In genomic region chr11:80429009-80429475, GRCm38 (mm10) we compare ENCODE assay signal across 8 mouse cellular contexts. TPM values are rescaled to one million over a fixed set of nuclear protein-coding genes. Genes with fewer than 3 reads are reported as not detected.
A peak's percentile ranks its signal among the peaks of the same experiment; 100 is the strongest.
DNase-seq lines count a peak whose midpoint lies in the region; ATAC-seq and TF ChIP-seq lines count a peak whose summit lies in the region.

No protein-coding gene starts in this region.

- no peaks in the 10 kb centered on the region for H3K9me3 ChIP-seq in G1E (replicated peaks)
- H3K9me3 ChIP-seq in embryonic facial prominence, embryonic 12.5 days = no peaks in the 10 kb centered on the region
- H3K9me3 ChIP-seq in hindbrain, embryonic 11.5 days (ENCODE audit: control insufficient read depth, low read length) = no peaks in the 10 kb centered on the region
- H3K9me3 ChIP-seq in limb, embryonic 10.5 days (replicated peaks) = no peaks in the 10 kb centered on the region

- peaks cover 21% of the 10 kb centered on the region for H3K36me3 ChIP-seq in G1E (replicated peaks)
- H3K36me3 ChIP-seq in embryonic facial prominence, embryonic 12.5 days = peaks cover 16% of the 10 kb centered on the region
- H3K36me3 ChIP-seq in hindbrain, embryonic 11.5 days (ENCODE audit: control insufficient read depth, insufficient read depth, low read length) = 0 out of 2 replicates have a peak, but pooled peaks cover 2% of the 10 kb centered on the region
- peaks cover 36% of the 10 kb centered on the region for H3K36me3 ChIP-seq in limb, embryonic 10.5 days

- WGBS in embryonic facial prominence, embryonic 12.5 days = under 1% methylated on average over 37 of the region's 37 CpGs
- under 1% methylated on average over 33 of the region's 37 CpGs for WGBS in hindbrain, embryonic 11.5 days
- WGBS in limb, embryonic 10.5 days = under 1% methylated on average over 37 of the region's 37 CpGs

- H3K4me3 ChIP-seq in G1E (ENCODE audit: low read depth, low read length) = peak overlapping the region; percentile 94
- peak overlapping the region; percentile 100 for H3K4me3 ChIP-seq in embryonic facial prominence, embryonic 12.5 days
- peak overlapping the region; percentile 94 for H3K4me3 ChIP-seq in hindbrain, embryonic 11.5 days (ENCODE audit: low read depth, low read length)
- peak overlapping the region; percentile 99 for H3K4me3 ChIP-seq in limb, embryonic 10.5 days

- peaks cover 25% of the 10 kb centered on the region for H3K4me1 ChIP-seq in G1E (ENCODE audit: insufficient read depth, low read depth, low read length)
- peaks cover 5% of the 10 kb centered on the region for H3K4me1 ChIP-seq in embryonic facial prominence, embryonic 12.5 days
- no peaks in the 10 kb centered on the region for H3K4me1 ChIP-seq in hindbrain, embryonic 11.5 days (replicated peaks; ENCODE audit: control insufficient read depth, insufficient read depth, low read length)
- peaks cover 9% of the 10 kb centered on the region for H3K4me1 ChIP-seq in limb, embryonic 10.5 days

- H3K27me3 ChIP-seq in G1E (ENCODE audit: insufficient read depth, low read length) = no peaks in the 10 kb centered on the region
- H3K27me3 ChIP-seq in embryonic facial prominence, embryonic 12.5 days = no peaks in the 10 kb centered on the region
- no peaks in the 10 kb centered on the region for H3K27me3 ChIP-seq in hindbrain, embryonic 11.5 days (ENCODE audit: control insufficient read depth, insufficient read depth, low read length)
- no peaks in the 10 kb centered on the region for H3K27me3 ChIP-seq in limb, embryonic 10.5 days (ENCODE audit: low read depth, poor library complexity, severe bottlenecking)

- peak overlapping the region; percentile 76 for H3K4me2 ChIP-seq in embryonic facial prominence, embryonic 12.5 days (replicated peaks)
- peak overlapping the region; percentile 53 for H3K4me2 ChIP-seq in hindbrain, embryonic 11.5 days (replicated peaks; ENCODE audit: low read depth, low read length)

- ATAC-seq in G1E (ENCODE audit: extremely low read depth, insufficient number of reproducible peaks, low FRiP score, poor library complexity, severe bottlenecking) = no peak
- peak; percentile 84 for ATAC-seq in embryonic facial prominence, embryonic 12.5 days (ENCODE audit: insufficient number of reproducible peaks, insufficient read depth, low FRiP score, low TSS enrichment)
- no peak; the same call in 1 of the 2 replicates for ATAC-seq in hindbrain, embryonic 11.5 days (ENCODE audit: low FRiP score)
- ATAC-seq in megakaryocyte-erythroid progenitor cell, adult 5-6 weeks (replicated peaks; ENCODE audit: low FRiP score, low TSS enrichment, poor library complexity, severe bottlenecking) = peak; percentile 39

- H3K9ac ChIP-seq in embryonic facial prominence, embryonic 12.5 days = peak overlapping the region; percentile 97
- peak overlapping the region; percentile 85 for H3K9ac ChIP-seq in hindbrain, embryonic 11.5 days (ENCODE audit: low read depth, low read length)

- H3K27ac ChIP-seq in embryonic facial prominence, embryonic 12.5 days = peak overlapping the region; percentile 91
- H3K27ac ChIP-seq in hindbrain, embryonic 11.5 days (ENCODE audit: low read depth, low read length) = peak overlapping the region; percentile 85
- peak overlapping the region; percentile 95 for H3K27ac ChIP-seq in limb, embryonic 10.5 days

- no peak for TF ChIP-seq CTCF in G1E (IDR thresholded peaks at IDR 0.05; ENCODE audit: low read depth, low read length)

- DNase-seq in cerebellum, adult 8-10 months = peak; percentile 39
- DNase-seq in cerebellum, postnatal 14 days = no peak
- no peak for DNase-seq in G1E (ENCODE audit: low spot score)
- no peak for DNase-seq in hindbrain, embryonic 11.5 days (ENCODE audit: low spot score)
- DNase-seq in limb, embryonic 10.5 days (ENCODE audit: low spot score) = no peak
- DNase-seq in spleen, postnatal 14 days (ENCODE audit: low spot score in 2 of 2) = peak; percentile 33 to 47

RNA-seq across cellular contexts. Expression of gene Psmd11, which starts 0.6 kb away (rescaled TPM):
- total RNA-seq in G1E (2014; fragmentation: Nextera tagmentation) (185 and 186 TPM in 2 replicates), G1E (2017) (108 and 109 TPM in 2 replicates)
- polyA plus RNA-seq in G1E (2012) = 43.6 and 50.1 TPM in 2 replicates
- polyA plus RNA-seq in embryonic facial prominence, embryonic 12.5 days (2016; fragmentation: Nextera tagmentation; extraction: Ambion mirVana) = 320 and 333 TPM in 2 replicates
- polyA plus RNA-seq in hindbrain, embryonic 11.5 days (2014; fragmentation: Nextera tagmentation; extraction: Ambion mirVana) = 354 and 383 TPM in 2 replicates
- 362 and 370 TPM in 2 replicates for polyA plus RNA-seq in limb, embryonic 10.5 days (2016; fragmentation: Nextera tagmentation; extraction: Ambion mirVana)
- 130 and 137 TPM in 2 replicates for total RNA-seq in megakaryocyte-erythroid progenitor cell, adult 5-6 weeks (2014; fragmentation: Nextera tagmentation)
- total RNA-seq in megakaryocyte-erythroid progenitor cell, adult 5-6 weeks (2017) = 125 and 153 TPM in 2 replicates

RNA-seq across cellular contexts. Expression of gene Zfp207, which starts 46.0 kb away (rescaled TPM):
- total RNA-seq in G1E (2014; fragmentation: Nextera tagmentation) = 549 and 561 TPM in 2 replicates
- 343 and 359 TPM in 2 replicates for total RNA-seq in G1E (2017)
- 15.2 and 55.8 TPM in 2 replicates for polyA plus RNA-seq in G1E (2012)
- 264 and 274 TPM in 2 replicates for polyA plus RNA-seq in embryonic facial prominence, embryonic 12.5 days (2016; fragmentation: Nextera tagmentation; extraction: Ambion mirVana)
- 332 and 351 TPM in 2 replicates for polyA plus RNA-seq in hindbrain, embryonic 11.5 days (2014; fragmentation: Nextera tagmentation; extraction: Ambion mirVana)
- polyA plus RNA-seq in limb, embryonic 10.5 days (2016; fragmentation: Nextera tagmentation; extraction: Ambion mirVana) = 295 and 314 TPM in 2 replicates
- total RNA-seq in megakaryocyte-erythroid progenitor cell, adult 5-6 weeks (2014; fragmentation: Nextera tagmentation) = 282 and 353 TPM in 2 replicates
- 264 and 290 TPM in 2 replicates for total RNA-seq in megakaryocyte-erythroid progenitor cell, adult 5-6 weeks (2017)

RNA-seq across cellular contexts. Expression of gene Cdk5r1, which starts 47.8 kb away (rescaled TPM):
- 0.15 TPM in 1 of 2 replicates, not detected in the other for total RNA-seq in G1E (2014; fragmentation: Nextera tagmentation)
- total RNA-seq in G1E (2017) = 0.70 and 1.5 TPM in 2 replicates
- polyA plus RNA-seq in G1E (2012) = 0.65 and 1.5 TPM in 2 replicates
- polyA plus RNA-seq in embryonic facial prominence, embryonic 12.5 days (2016; fragmentation: Nextera tagmentation; extraction: Ambion mirVana) = 9.4 TPM in 2 replicates
- 21.5 and 23.7 TPM in 2 replicates for polyA plus RNA-seq in hindbrain, embryonic 11.5 days (2014; fragmentation: Nextera tagmentation; extraction: Ambion mirVana)
- 1.4 and 1.6 TPM in 2 replicates for polyA plus RNA-seq in limb, embryonic 10.5 days (2016; fragmentation: Nextera tagmentation; extraction: Ambion mirVana)
- total RNA-seq in megakaryocyte-erythroid progenitor cell, adult 5-6 weeks (2014; fragmentation: Nextera tagmentation) = 0.72 and 1.2 TPM in 2 replicates
- 0.50 and 1.9 TPM in 2 replicates for total RNA-seq in megakaryocyte-erythroid progenitor cell, adult 5-6 weeks (2017)

RNA-seq across cellular contexts. Expression of gene 5730455P16Rik, which starts 51.2 kb away (rescaled TPM):
- total RNA-seq in G1E (2014; fragmentation: Nextera tagmentation) (14.4 and 18.8 TPM in 2 replicates), G1E (2017) (13.9 and 14.6 TPM in 2 replicates)
- polyA plus RNA-seq in G1E (2012) = 3.5 and 4.3 TPM in 2 replicates
- polyA plus RNA-seq in embryonic facial prominence, embryonic 12.5 days (2016; fragmentation: Nextera tagmentation; extraction: Ambion mirVana) = 23.9 and 27.5 TPM in 2 replicates
- 24.9 and 25.2 TPM in 2 replicates for polyA plus RNA-seq in hindbrain, embryonic 11.5 days (2014; fragmentation: Nextera tagmentation; extraction: Ambion mirVana)
- polyA plus RNA-seq in limb, embryonic 10.5 days (2016; fragmentation: Nextera tagmentation; extraction: Ambion mirVana) = 21.3 and 25.0 TPM in 2 replicates
- total RNA-seq in megakaryocyte-erythroid progenitor cell, adult 5-6 weeks (2014; fragmentation: Nextera tagmentation) = 5.9 and 9.5 TPM in 2 replicates
- total RNA-seq in megakaryocyte-erythroid progenitor cell, adult 5-6 weeks (2017) = 8.3 and 13.8 TPM in 2 replicates

Comparison
In these comparisons a context has a peak if more than half of its experiments do, and no peak if none do; other contexts are left out.
1. DNase-seq: peak in cerebellum, adult 8-10 months (single experiment) and spleen, postnatal 14 days (2 of 2); none in cerebellum, postnatal 14 days (0 of 2), G1E (single experiment), hindbrain, embryonic 11.5 days (single experiment) and limb, embryonic 10.5 days (single experiment).
2. ATAC-seq: peak in embryonic facial prominence, embryonic 12.5 days (single experiment) and megakaryocyte-erythroid progenitor cell, adult 5-6 weeks (single experiment); none in G1E (single experiment) and hindbrain, embryonic 11.5 days (single experiment).
3. Peak in every context shown above with its lines, with median percentiles within 50 percentile points of each other: H3K4me3 ChIP-seq and H3K27ac ChIP-seq.